Mouse (Mus musculus) forebrain, embryonic 12.5 days (tissue): ENCODE measurements at regions not wholly inside any gene's neighbourhood (a gene's known extent, or its start where the extent isn't known, plus 50 kb on each side); places are given as distances from the start of the nearest gene placed in this dataset.

Experiments
- ATAC-seq: fragments of 200-750 bp; cut with Nextera tagmentation; 2 replicates; pipeline ENCODE4 v1.8.0; 2017; ENCODE audit warnings: moderate TSS enrichment; ENCODE audit not compliant: low FRiP score
- H3K27ac ChIP-seq: fragments of 300-500 bp; sonication (generic); 2 replicates; pipeline ENCODE4 v1.5.1; 2016; ENCODE audit warnings: mild to moderate bottlenecking
- H3K27me3 ChIP-seq: fragments of 300-500 bp; sonication (generic); 2 replicates; pipeline ENCODE4 v1.6.1; 2016; ENCODE audit warnings: mild to moderate bottlenecking
- H3K36me3 ChIP-seq: fragments of 300-500 bp; sonication (generic); replicated peaks from 2 replicates; pipeline ENCODE4 v1.6.1; 2016; ENCODE audit warnings: mild to moderate bottlenecking
- H3K4me1 ChIP-seq: fragments of 300-500 bp; sonication (generic); 2 replicates; pipeline ENCODE4 v1.6.1; 2016
- H3K4me2 ChIP-seq: fragments of 300-500 bp; sonication (generic); 2 replicates; pipeline ENCODE4 v1.6.1; 2016; ENCODE audit warnings: mild to moderate bottlenecking, moderate library complexity
- H3K4me3 ChIP-seq: fragments of 300-500 bp; sonication (generic); replicated peaks from 2 replicates; pipeline ENCODE4 v1.5.1; 2016; ENCODE audit warnings: mild to moderate bottlenecking
- H3K9ac ChIP-seq: fragments of 300-500 bp; sonication (generic); 2 replicates; pipeline ENCODE4 v1.6.1; 2016; ENCODE audit warnings: mild to moderate bottlenecking
- H3K9me3 ChIP-seq: fragments of 300-500 bp; sonication (generic); 2 replicates; pipeline ENCODE4 v1.6.1; 2016
- WGBS: fragments of 180-500 bp; shearing (Covaris S2); methylation state at CpG from one replicate; pipeline ENCODE4 v1.1.7; 2016; 5-methylcytosine and 5-hydroxymethylcytosine counted together

- Histone ChIP-seq H3K9ac (no peak overlapping the region), H3K27ac (no peak overlapping the region), H3K4me1 (no peaks in the 10 kb centered on the region), H3K36me3 (no peaks in the 10 kb centered on the region), H3K27me3 (no peaks in the 10 kb centered on the region), H3K4me2 (no peak overlapping the region), H3K9me3 (no peaks in the 10 kb centered on the region), H3K4me3 (no peak overlapping the region)
- ATAC-seq, result no peak
- WGBS, result 82% methylated on average over 2 of the region's 2 CpGs
Measured at GRCm38 (mm10) chr2:117399487-117399886, 56.7 kb upstream of the Rasgrp1 start.

GRCm38 (mm10) chr2:117403425-117404175 is 60.8 kb upstream of the Rasgrp1 start:
- no peak overlapping the region for H3K4me3 ChIP-seq
- H3K4me1 ChIP-seq, result peaks cover 4% of the 10 kb centered on the region; the same call in 1 of the 2 replicates
- no peaks in the 10 kb centered on the region for H3K27me3 ChIP-seq
- no peak overlapping the region for H3K4me2 ChIP-seq
- 92% methylated on average over 4 of the region's 4 CpGs for WGBS
- H3K27ac ChIP-seq, result no peak overlapping the region
- H3K36me3 ChIP-seq, result no peaks in the 10 kb centered on the region
- no peak for ATAC-seq
- H3K9ac ChIP-seq, result no peak overlapping the region
- no peaks in the 10 kb centered on the region for H3K9me3 ChIP-seq

- H3K9ac ChIP-seq, result no peak overlapping the region
- H3K36me3 ChIP-seq, result no peaks in the 10 kb centered on the region
- ATAC-seq, result peak; percentile 87; the same call in 1 of the 2 replicates
- no peak overlapping the region for H3K27ac ChIP-seq
- no peaks in the 10 kb centered on the region for H3K27me3 ChIP-seq
- 35% methylated on average over 2 of the region's 2 CpGs for WGBS
- peaks cover 4% of the 10 kb centered on the region; the same call in 1 of the 2 replicates for H3K4me1 ChIP-seq
- no peak overlapping the region for H3K4me2 ChIP-seq
- H3K4me3 ChIP-seq, result no peak overlapping the region
- no peaks in the 10 kb centered on the region for H3K9me3 ChIP-seq
Measured at GRCm38 (mm10) chr2:117405453-117405852, 62.7 kb upstream of the Rasgrp1 start.

GRCm38 (mm10) chr2:117408241-117408640 is 65.4 kb upstream of the Rasgrp1 start:
- H3K4me2 ChIP-seq, result no peak overlapping the region
- ATAC-seq, result no peak
- no peaks in the 10 kb centered on the region for H3K9me3 ChIP-seq
- H3K9ac ChIP-seq, result no peak overlapping the region
- H3K4me1 ChIP-seq, result peaks cover 4% of the 10 kb centered on the region; the same call in 1 of the 2 replicates
- no peak overlapping the region for H3K27ac ChIP-seq
- 85% methylated on average over 5 of the region's 5 CpGs for WGBS
- no peak overlapping the region for H3K4me3 ChIP-seq
- H3K27me3 ChIP-seq, result no peaks in the 10 kb centered on the region
- no peaks in the 10 kb centered on the region for H3K36me3 ChIP-seq

GRCm38 (mm10) chr2:117412045-117412606 is 69.3 kb upstream of the Rasgrp1 start:
- H3K9me3 ChIP-seq, result no peaks in the 10 kb centered on the region
- 54% methylated on average over 4 of the region's 4 CpGs for WGBS
- no peak overlapping the region for H3K4me2 ChIP-seq
- ATAC-seq, result no peak
- H3K27me3 ChIP-seq, result no peaks in the 10 kb centered on the region
- H3K4me3 ChIP-seq, result no peak overlapping the region
- H3K4me1 ChIP-seq, result no peaks in the 10 kb centered on the region
- H3K36me3 ChIP-seq, result no peaks in the 10 kb centered on the region
- H3K9ac ChIP-seq, result no peak overlapping the region
- no peak overlapping the region for H3K27ac ChIP-seq

- no peak for ATAC-seq
- H3K4me2 ChIP-seq, result no peak overlapping the region
- 86% methylated on average over 8 of the region's 8 CpGs for WGBS
- no peaks in the 10 kb centered on the region for H3K4me1 ChIP-seq
- no peak overlapping the region for H3K9ac ChIP-seq
- no peaks in the 10 kb centered on the region for H3K36me3 ChIP-seq
- H3K4me3 ChIP-seq, result no peak overlapping the region
- no peak overlapping the region for H3K27ac ChIP-seq
- H3K9me3 ChIP-seq, result no peaks in the 10 kb centered on the region
- H3K27me3 ChIP-seq, result no peaks in the 10 kb centered on the region
Measured at GRCm38 (mm10) chr2:117417229-117417970, 74.6 kb upstream of the Rasgrp1 start.

DNA sequence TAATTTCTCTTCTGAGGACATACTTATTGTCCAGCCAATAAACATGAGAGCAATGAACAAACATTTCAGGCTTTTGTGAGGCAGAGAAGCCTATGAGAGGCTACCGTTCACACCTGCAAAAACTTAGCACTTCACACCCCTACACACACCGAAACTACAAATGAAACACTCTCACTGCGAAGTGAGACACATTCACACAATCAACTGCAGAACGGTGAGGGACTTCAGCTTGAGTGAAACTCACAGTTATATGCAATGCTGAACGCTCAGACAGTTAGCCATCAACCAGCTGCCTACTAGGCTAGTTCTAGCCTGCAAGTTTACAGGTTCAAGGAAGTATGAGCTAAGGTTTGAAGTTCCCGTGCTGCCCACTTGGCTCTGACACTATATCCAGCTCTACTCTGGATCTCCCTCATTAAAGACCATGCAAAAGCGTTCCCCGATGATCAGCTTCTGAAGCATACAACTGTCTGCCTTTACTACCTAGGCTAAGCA is 75.4 kb upstream of the Rasgrp1 start:
- H3K36me3 ChIP-seq, result no peaks in the 10 kb centered on the region
- no peaks in the 10 kb centered on the region for H3K9me3 ChIP-seq
- H3K27me3 ChIP-seq, result no peaks in the 10 kb centered on the region
- H3K4me2 ChIP-seq, result no peak overlapping the region
- 90% methylated on average over 8 of the region's 8 CpGs for WGBS
- no peak overlapping the region for H3K27ac ChIP-seq
- H3K4me1 ChIP-seq, result no peaks in the 10 kb centered on the region
- ATAC-seq, result no peak
- H3K4me3 ChIP-seq, result no peak overlapping the region
- H3K9ac ChIP-seq, result no peak overlapping the region

- no peak overlapping the region for H3K4me2 ChIP-seq
- H3K27ac ChIP-seq, result no peak overlapping the region
- H3K4me1 ChIP-seq, result no peaks in the 10 kb centered on the region
- H3K36me3 ChIP-seq, result no peaks in the 10 kb centered on the region
- H3K9ac ChIP-seq, result no peak overlapping the region
- no peaks in the 10 kb centered on the region for H3K9me3 ChIP-seq
- H3K4me3 ChIP-seq, result no peak overlapping the region
- ATAC-seq, result no peak
- 82% methylated on average over 3 of the region's 3 CpGs for WGBS
- H3K27me3 ChIP-seq, result no peaks in the 10 kb centered on the region
Measured at GRCm38 (mm10) chr2:117418711-117419110, 75.9 kb upstream of the Rasgrp1 start.

GRCm38 (mm10) chr2:117421376-117421775 is 78.6 kb upstream of the Rasgrp1 start:
- Histone ChIP-seq H3K36me3 (no peaks in the 10 kb centered on the region), H3K4me3 (no peak overlapping the region), H3K27ac (no peak overlapping the region), H3K9ac (no peak overlapping the region), H3K4me2 (no peak overlapping the region), H3K9me3 (no peaks in the 10 kb centered on the region), H3K27me3 (no peaks in the 10 kb centered on the region), H3K4me1 (no peaks in the 10 kb centered on the region)
- WGBS, result 81% methylated on average over 4 of the region's 4 CpGs
- ATAC-seq, result no peak

GRCm38 (mm10) chr2:117422756-117423155 is 80.0 kb upstream of the Rasgrp1 start:
- no peaks in the 10 kb centered on the region for H3K36me3 ChIP-seq
- H3K9ac ChIP-seq, result no peak overlapping the region
- 78% methylated on average over 4 of the region's 4 CpGs for WGBS
- H3K9me3 ChIP-seq, result no peaks in the 10 kb centered on the region
- no peaks in the 10 kb centered on the region for H3K27me3 ChIP-seq
- no peaks in the 10 kb centered on the region for H3K4me1 ChIP-seq
- no peak overlapping the region for H3K4me3 ChIP-seq
- ATAC-seq, result no peak
- no peak overlapping the region for H3K27ac ChIP-seq
- no peak overlapping the region for H3K4me2 ChIP-seq

- WGBS, result 19% methylated on average over 9 of the region's 9 CpGs
Measured at GRCm38 (mm10) chr2:117429205-117429604, 86.4 kb upstream of the Rasgrp1 start.

GRCm38 (mm10) chr2:117432010-117432409 is 89.2 kb upstream of the Rasgrp1 start:
- Histone ChIP-seq H3K4me3 (no peak overlapping the region), H3K36me3 (no peaks in the 10 kb centered on the region), H3K4me1 (peaks cover 9% of the 10 kb centered on the region; the same call in 1 of the 2 replicates), H3K27ac (no peak overlapping the region), H3K9me3 (no peaks in the 10 kb centered on the region), H3K4me2 (no peak overlapping the region), H3K9ac (no peak overlapping the region), H3K27me3 (no peaks in the 10 kb centered on the region)
- ATAC-seq, result no peak
- 71% methylated on average over 6 of the region's 6 CpGs for WGBS

More at GRCm38 (mm10) chr2:117429205-117429604, 86.4 kb upstream of the Rasgrp1 start:
- no peaks in the 10 kb centered on the region for H3K9me3 ChIP-seq
- H3K4me3 ChIP-seq, result no peak overlapping the region
- peak overlapping the region; percentile 75 for H3K27ac ChIP-seq
- ATAC-seq, result peak; percentile 82; the same call in 1 of the 2 replicates
- peaks cover 9% of the 10 kb centered on the region; the same call in 1 of the 2 replicates for H3K4me1 ChIP-seq
- H3K36me3 ChIP-seq, result no peaks in the 10 kb centered on the region
- H3K9ac ChIP-seq, result no peak overlapping the region
- H3K4me2 ChIP-seq, result peak overlapping the region; percentile 8
- no peaks in the 10 kb centered on the region for H3K27me3 ChIP-seq
